Mouse (Mus musculus): ENCODE measurements around the gene Rnaseh2c.

The Rnaseh2c gene

GRCm38 (mm10) chr19:5575336-5575735 is 26.3 kb upstream of the Rnaseh2c start:
- no peak for DNase-seq (ENCODE audit: low spot score)

DNA sequence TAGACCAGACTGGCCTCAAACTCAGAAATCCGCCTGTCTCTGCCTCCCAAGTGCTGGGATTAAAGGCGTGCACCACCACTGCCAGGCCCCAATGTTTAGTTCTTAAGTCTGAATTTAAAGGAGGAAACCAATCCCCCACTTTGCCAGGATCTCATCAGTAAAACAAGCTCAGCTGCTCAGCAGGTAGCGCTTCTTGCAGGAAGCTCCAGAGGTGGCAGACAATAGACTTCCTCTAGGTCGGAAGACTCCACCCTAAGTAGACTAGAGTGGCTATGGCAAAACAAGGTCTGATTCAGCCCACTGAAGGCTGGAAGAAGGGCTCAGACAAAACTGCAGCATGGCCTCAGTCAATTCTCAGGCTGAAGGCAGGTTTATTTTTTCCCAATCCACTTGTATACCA is 21.7 kb upstream of the Rnaseh2c start:
- DNase-seq (ENCODE audit: low spot score), result no peak

DNA sequence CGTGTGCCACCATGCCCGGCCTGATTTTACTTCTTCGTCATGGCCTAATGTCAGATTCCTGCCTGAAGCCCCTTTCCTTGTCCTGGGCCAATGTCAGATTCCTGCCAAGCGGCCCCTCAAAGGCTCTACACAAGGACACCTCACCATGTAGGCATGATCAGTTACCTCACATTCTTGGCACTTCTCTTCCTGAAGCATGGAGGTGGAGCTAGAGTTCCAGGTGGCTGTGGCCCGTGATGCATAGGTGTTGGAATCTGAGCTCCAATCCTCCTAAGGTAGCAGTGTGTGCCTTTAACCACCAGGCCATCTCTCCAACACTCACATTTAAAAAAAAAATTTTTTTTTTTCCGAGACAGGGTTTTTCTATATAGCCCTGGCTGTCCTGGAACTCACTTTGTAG is 20.9 kb upstream of the Rnaseh2c start:
- no peak for DNase-seq (ENCODE audit: low spot score)

DNA sequence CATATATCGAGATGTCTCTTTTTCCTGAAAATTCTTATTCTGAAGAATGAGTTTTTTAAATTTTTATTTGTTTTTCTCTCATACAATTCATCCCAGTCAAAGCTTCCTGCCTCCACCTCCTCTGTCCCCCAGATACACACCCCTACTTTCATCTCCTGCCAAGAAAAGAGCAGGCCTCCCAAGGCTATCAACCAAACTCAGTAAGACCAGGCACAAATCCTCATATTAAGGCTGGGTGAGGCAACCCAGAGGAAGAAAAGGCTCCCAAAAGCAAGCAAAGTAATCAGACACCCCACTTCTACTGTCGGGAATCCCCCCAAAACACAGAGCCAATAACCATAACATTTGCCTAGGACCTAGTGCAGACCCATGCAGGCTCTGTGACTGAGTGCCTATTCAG is 19.7 kb upstream of the Rnaseh2c start:
- DNase-seq (ENCODE audit: low spot score), result no peak

DNA sequence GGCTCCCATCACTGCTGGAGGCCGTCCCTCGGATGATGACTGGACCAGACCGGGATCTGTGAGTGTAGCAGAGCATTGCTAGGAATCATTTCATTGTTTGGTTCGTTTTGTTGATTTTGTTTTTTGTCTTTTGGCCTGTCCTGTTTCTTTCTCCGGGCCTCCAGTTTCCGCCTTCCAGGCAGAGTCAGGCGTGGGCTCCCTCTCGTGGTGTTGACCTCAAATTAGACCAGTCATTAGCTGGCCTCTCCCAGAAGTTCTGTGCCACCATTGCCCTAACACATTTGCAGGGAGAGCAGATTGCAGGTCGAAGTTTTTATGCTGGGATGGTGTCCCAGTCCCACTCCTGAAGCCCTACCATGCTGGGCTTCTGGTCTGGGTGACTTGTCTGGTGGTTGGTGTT is 12.5 kb upstream of the Rnaseh2c start:
- no peak for DNase-seq (ENCODE audit: low spot score)

- DNase-seq (ENCODE audit: low spot score), result no peak
Observed at GRCm38 (mm10) chr19:5591888-5592287, 9.8 kb upstream of the Rnaseh2c start.

GRCm38 (mm10) chr19:5599224-5599623 is 2.4 kb upstream of the Rnaseh2c start:
- no peak for DNase-seq (ENCODE audit: low spot score)

GRCm38 (mm10) chr19:5603664-5604063 is 2.0 kb downstream of the Rnaseh2c start:
- DNase-seq (ENCODE audit: low spot score), result no peak

DNA sequence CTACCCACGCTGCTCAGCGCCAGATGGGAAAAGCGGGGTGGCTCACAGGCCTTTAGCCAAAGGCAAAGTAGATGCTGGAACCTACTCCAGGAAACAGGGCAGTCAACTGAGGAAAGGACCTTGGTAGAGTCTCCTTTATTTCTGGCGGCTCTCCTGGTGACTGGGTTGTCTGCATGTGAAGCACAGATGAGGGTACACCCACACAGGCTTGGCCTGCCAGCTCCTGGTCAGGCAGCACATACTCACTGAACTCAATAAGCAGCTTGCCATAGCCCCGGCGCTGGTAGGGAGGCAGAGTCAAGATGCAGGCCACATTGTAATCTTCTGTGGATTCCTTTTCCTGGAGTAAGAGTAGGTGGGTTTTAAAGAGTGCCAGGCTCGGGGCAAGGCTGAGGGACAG is 3.5 kb downstream of the Rnaseh2c start:
- no peak for DNase-seq (ENCODE audit: low spot score)

DNA sequence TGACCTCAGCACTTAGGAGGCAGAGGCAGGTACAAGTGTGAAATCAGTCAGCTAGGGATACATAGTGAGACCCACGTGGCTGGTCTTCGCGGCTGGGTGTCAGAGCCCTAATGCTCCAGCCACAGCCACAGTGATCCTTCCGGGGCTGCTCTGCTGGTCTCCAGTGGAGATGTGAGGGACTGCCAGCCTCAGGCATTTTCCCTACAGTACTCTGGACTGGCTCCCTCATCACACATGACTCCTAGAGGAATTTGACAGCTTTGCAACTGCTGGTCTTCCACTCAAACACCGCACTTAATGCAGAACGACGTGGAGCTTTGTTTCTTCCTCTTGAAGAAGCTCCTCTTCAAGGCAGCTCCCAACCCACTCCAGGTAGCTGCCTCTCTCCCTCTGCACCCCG is 4.5 kb downstream of the Rnaseh2c start:
- no peak for DNase-seq (ENCODE audit: low spot score)

- no peak for DNase-seq (ENCODE audit: low spot score)
Observed at GRCm38 (mm10) chr19:5607705-5608410, 6.2 kb downstream of the Rnaseh2c start.

GRCm38 (mm10) chr19:5608707-5609106 is 7.0 kb downstream of the Rnaseh2c start:
- DNase-seq (ENCODE audit: low spot score), result no peak

GRCm38 (mm10) chr19:5609171-5609546 is 7.5 kb downstream of the Rnaseh2c start:
- DNase-seq (ENCODE audit: low spot score), result no peak

DNA sequence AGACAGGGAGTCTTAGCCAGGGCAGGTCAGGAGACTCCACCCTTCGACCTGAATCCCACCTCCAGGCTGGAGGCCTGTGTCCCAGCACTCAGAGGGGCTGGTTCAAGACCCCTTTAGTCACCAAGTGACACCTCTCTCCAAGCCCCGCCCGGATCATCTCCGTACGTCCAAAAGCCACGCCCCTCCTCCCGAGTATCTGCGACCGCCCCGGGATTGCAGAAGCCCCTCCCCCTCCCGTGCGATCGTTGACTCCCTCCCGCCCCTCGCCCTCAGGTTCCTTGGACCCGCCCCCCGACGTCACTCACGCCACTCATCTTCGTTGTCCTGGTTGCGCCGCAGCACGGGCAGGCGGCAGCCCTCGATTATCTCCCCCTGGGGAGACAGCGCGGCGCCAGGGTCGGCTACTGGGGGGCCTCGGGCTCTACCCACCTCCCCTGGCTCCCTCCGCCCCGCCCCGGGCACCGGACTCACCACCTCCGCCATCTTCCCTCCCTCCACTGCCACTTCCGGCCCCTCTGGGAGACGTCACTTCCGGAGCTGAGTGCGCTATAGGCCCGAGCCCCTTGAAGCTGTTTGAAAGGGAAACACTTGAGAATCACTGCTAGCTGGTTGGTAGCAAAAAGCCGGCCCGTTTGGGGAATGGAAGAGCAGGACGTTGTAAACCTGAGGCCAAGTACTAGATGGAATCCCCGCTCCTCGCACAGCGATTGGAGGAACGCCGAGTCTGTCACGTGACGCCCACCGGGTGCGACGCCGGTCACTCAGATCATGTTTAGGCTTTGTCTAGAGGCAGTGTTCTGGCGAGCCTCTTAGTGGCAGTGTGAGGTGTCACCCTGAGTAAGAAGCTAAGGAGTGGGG is 8.1 kb downstream of the Rnaseh2c start, which contains the start of gene Kat5:
Kat5 (minus strand) TSS at position 691 of the 858 bp plus-strand sequence.
- peak; percentile 97 for DNase-seq (ENCODE audit: low spot score)

- DNase-seq (ENCODE audit: low spot score), result no peak
Observed at GRCm38 (mm10) chr19:5611973-5612372, 10.3 kb downstream of the Rnaseh2c start.

DNA sequence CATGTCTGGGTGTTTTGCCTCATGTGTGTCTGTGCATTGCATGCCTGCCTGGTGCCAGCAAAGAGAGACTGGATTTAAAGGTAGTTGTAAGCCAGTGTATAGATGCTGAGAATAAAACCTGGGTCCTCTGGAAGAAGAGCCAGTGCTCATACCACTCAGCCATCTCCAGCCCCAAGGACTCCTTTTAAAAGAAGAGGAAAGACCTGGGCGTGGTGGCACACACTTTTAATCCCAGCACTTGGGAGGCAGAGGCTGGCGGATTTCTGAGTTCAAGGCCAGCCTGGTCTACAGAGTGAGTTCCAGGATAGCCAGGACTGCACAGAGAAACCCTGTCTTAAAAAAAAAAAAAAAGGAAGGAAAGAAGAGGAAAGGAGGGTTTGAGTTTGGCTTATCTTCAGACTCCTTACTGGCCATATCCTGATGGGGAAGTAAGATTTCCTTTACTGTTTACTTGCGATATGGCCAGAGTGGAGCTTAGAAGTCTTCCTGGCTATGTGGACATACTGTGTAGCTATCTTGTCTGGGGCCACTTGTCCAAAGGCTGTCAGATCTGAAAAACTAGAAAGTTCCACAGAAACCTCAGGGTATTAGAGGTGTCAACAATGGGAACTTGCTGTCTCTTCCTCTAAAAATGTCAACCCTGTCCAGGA is 11.2 kb downstream of the Rnaseh2c start:
- DNase-seq (ENCODE audit: low spot score), result no peak

- DNase-seq (ENCODE audit: low spot score), result no peak
Observed at GRCm38 (mm10) chr19:5614953-5615352, 13.3 kb downstream of the Rnaseh2c start.

DNA sequence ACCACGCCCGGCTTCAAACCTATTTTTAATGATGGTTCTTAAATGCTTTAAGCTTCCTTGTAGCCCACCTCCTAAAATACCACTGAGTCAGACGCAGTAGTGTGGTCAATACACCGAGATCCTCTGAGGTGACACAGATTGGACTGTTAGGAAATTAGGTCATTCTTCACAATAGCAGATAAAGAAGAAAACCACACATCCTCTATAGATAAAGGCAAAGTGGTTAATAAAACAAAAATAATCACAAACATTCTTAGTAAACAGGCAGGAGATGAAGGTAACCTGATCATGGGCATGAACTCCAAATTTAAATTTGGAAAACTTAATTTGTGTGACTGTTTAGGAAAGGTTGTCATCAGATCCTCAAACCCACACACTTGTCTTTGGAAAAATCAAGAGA is 18.3 kb downstream of the Rnaseh2c start:
- no peak for DNase-seq (ENCODE audit: low spot score)

- no peak for DNase-seq (ENCODE audit: low spot score)
Observed at GRCm38 (mm10) chr19:5621884-5622283, 20.2 kb downstream of the Rnaseh2c start.

DNA sequence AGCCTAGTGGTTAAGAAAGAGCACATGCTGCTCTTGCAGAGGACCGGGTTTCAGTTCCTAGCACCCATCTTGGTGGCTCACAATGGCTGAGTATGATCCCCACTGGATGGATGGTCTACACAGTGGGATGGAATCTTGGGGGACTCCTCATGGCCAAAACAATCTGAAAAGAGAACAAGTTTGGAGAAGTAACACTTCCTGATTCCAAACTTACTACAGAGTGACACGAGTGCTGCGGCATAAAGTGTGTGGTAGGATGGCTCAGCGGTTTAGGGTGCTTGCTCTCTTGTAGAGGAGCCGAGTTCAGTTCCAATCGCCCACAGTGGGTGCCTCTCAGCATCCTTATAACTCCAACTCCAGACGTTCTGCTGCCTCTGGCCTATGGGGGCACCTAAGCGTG is 23.6 kb downstream of the Rnaseh2c start:
- no peak for DNase-seq (ENCODE audit: low spot score)

GRCm38 (mm10) chr19:5629907-5630306 is 28.2 kb downstream of the Rnaseh2c start:
- DNase-seq (ENCODE audit: low spot score), result no peak

- no peak for DNase-seq (ENCODE audit: low spot score)
Observed at GRCm38 (mm10) chr19:5632120-5632519, 30.4 kb downstream of the Rnaseh2c start.

DNA sequence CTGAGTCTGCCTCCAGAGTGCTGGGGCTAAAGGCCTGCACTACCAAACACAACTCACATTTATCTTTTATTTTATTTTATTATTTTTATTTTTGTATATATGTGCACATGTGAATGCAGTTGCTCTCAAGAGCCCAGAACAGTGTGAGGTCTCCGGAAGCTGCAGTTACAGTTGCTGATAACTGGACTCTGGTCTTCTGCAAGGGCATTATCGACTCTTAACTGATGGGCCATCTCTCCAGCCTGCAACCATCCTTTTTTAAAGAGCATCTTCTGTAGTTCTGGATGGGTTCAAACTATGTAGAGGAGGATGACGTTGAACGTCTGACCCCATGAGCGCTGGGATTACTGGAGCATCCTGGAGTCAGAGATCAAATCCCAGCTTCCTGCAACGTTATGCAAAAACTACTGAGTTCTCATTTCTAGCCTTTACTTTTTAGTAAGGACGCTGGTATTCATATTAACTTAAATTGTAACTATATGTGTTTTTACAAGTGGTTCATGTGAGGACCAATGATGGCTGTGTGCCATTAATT is 34.4 kb downstream of the Rnaseh2c start:
- DNase-seq (ENCODE audit: low spot score), result no peak
